Mouse (Mus musculus) lung, embryonic 16.5 days (tissue): ENCODE measurements around the gene Leng8. TPM values are rescaled to one million over a fixed set of nuclear protein-coding genes. Genes with fewer than 3 reads are reported as not detected.

ENCODE experiments used
- ATAC-seq: fragments of 200-750 bp; cut with Nextera tagmentation; 2 replicates; pipeline ENCODE4 v1.8.0; 2017; ENCODE audit warnings: low read depth, mild to moderate bottlenecking, moderate library complexity
- H3K27ac ChIP-seq: fragments of 300-500 bp; sonication (generic); 2 replicates; pipeline ENCODE4 v1.5.1; 2014; ENCODE audit warnings: mild to moderate bottlenecking, control low read depth, low read length
- H3K27me3 ChIP-seq: fragments of 300-500 bp; sonication (generic); 2 replicates; pipeline ENCODE4 v1.6.1; 2014; ENCODE audit warnings: low read depth, low read length, mixed read lengths; ENCODE audit not compliant: control insufficient read depth, insufficient read depth
- H3K36me3 ChIP-seq: fragments of 300-500 bp; sonication (generic); 2 replicates; pipeline ENCODE4 v1.6.1; 2014; ENCODE audit warnings: low read length; ENCODE audit not compliant: control insufficient read depth, insufficient read depth
- H3K4me1 ChIP-seq: fragments of 300-500 bp; sonication (generic); replicated peaks from 2 replicates; pipeline ENCODE4 v1.6.1; 2014; ENCODE audit warnings: low read length, mixed read lengths; ENCODE audit not compliant: control insufficient read depth, insufficient read depth
- H3K4me2 ChIP-seq: fragments of 300-500 bp; sonication (generic); 2 replicates; pipeline ENCODE4 v1.6.1; 2014; ENCODE audit warnings: low read depth, low read length, control low read depth
- H3K4me3 ChIP-seq: fragments of 300-500 bp; sonication (generic); 2 replicates; pipeline ENCODE4 v1.5.1; 2014; ENCODE audit warnings: mild to moderate bottlenecking, low read length, control low read depth
- H3K9ac ChIP-seq: fragments of 300-500 bp; sonication (generic); 2 replicates; pipeline ENCODE4 v1.6.1; 2014; ENCODE audit warnings: low read length, control low read depth
- H3K9me3 ChIP-seq: fragments of 300-500 bp; sonication (generic); 2 replicates; pipeline ENCODE4 v1.6.1; 2016; ENCODE audit warnings: low read length; ENCODE audit not compliant: control insufficient read depth
- WGBS: fragments of 180-500 bp; shearing (Covaris S2); extraction: QIAGEN DNeasy Blood & Tissue Kit; methylation state at CpG from one replicate; pipeline ENCODE4 v1.1.7; 2014; 5-methylcytosine and 5-hydroxymethylcytosine counted together
- polyA plus RNA-seq: library from polyadenylated mRNA; unstranded; fragments of >200 nt; fragmentation: Nextera tagmentation; extraction: Ambion mirVana; gene quantifications from 2 replicates; pipeline ENCODE4 v1.2.1, GENCODE M21; 2015

Leng8 gene
- 54.0 and 56.1 TPM in 2 replicates for polyA plus RNA-seq

DNA sequence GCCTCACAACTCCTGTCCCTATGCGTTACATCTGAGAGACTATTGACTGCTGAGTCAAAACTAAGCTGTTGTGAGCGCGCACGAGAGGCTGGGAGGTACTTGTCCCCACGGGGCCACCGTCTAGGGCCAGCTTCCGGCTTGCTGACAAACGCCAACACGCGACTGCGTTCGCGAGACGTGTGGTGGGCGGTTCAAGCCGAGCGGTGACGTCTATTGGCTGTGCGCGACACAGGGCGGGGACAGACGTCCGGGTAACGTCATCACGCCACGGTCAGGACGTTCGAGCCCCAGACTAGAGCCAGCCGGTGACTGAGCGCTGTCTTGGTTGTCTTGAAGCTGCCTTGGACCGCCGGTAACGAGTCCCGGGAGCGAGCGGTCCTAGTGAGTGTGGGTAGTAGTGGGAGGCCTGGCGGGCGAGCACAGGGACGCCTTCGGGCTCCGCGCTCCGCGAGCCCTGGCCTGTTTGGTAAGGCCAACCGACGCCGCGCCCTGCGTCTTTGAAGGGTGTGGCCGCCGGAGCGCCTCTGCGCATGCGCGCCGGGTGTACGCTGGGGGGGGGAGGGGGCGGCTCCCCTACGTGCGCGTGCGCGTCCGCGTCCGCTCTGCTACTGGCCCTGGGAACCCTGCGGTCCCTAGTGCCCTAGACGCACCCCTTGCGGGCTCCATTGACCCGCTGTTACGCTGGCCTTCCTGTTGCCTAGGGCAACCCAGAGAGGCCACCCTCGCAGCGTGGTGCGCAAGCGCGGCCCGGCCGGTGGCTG is at the start of gene Leng8:
Leng8 (plus strand) TSS at position 269 of the 761 bp plus-strand sequence.
- Histone ChIP-seq H3K9me3 (no peaks in the 10 kb centered on the region), H3K36me3 (peaks cover 30% of the 10 kb centered on the region), H3K27me3 (no peaks in the 10 kb centered on the region), H3K9ac (peak within 1 kb of the TSS; percentile 92), H3K27ac (peak within 1 kb of the TSS; percentile 90), H3K4me2 (peak within 1 kb of the TSS; percentile 92), H3K4me3 (peak within 1 kb of the TSS; percentile 93), H3K4me1 (peaks cover 8% of the 10 kb centered on the region)
- peak; percentile 99 for ATAC-seq
- under 1% methylated on average over 64 of the region's 78 CpGs for WGBS

DNA sequence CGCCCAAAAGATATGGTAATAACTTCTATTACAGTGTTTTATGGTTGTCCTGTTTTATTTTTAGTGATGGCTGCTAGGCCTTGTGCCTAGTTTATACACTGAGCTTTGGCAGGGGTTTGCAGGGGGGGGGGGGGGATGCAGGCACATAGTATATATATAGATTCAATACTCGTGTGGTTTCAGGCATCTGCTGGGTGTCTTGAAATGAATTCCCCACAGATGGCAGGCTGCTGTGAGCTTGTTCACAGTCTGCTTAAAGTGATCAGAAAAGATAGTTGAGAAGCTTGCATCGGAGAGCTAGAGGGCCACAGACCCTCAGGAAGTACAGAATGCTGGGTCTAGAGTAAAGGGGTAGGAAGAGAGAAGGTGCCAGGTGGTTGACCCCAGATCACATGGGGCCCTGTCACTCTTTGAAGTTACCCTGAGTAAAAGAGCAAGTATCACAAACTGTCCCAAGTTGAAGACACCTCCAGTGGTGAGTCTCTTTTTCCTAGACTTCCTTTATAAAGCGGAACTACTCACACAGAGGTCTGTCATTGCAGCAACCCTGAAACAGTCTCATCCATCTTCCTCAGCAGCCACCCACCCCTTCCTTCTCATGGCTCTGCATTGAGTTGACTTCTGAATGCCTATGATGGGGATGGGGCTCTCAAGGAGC is 49.5 kb upstream of the Leng8 start:
- no peaks in the 10 kb centered on the region for H3K4me1 ChIP-seq
- no peaks in the 10 kb centered on the region for H3K9me3 ChIP-seq
- H3K27ac ChIP-seq, result no peak overlapping the region
- no peaks in the 10 kb centered on the region for H3K36me3 ChIP-seq
- no peak overlapping the region for H3K4me2 ChIP-seq
- H3K9ac ChIP-seq, result no peak overlapping the region
- no peaks in the 10 kb centered on the region for H3K27me3 ChIP-seq
- ATAC-seq, result no peak
- 63% methylated on average over 4 of the region's 4 CpGs for WGBS
- H3K4me3 ChIP-seq, result no peak overlapping the region

DNA sequence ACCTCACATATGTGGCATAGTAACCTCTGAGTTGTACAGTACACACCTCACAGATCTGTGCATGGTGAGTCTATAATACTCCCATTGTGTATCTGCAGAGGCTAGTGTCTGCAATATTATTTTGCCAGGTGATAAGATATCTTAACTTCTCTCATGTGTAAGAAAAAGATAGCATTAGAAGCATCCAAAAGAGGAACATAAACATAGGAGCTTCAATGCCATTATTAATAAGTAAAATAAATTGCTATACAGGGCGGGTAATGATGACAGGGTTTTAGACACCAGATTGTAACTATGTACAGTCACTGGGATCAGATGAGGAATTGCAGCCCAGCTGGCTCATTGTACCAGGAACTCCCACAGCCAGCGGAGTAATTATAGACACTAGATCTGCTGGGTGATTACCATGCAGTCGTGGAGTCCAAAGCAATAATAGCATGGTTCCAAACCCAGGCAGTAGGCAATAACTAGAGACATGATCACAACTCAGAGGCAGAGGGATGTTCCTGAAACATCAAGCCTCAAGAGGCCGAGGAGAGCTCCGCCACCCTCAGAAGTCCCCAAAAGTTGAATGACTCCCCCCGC is 48.9 kb upstream of the Leng8 start:
- Histone ChIP-seq H3K9ac (no peak overlapping the region), H3K4me1 (no peaks in the 10 kb centered on the region), H3K4me3 (no peak overlapping the region), H3K27ac (no peak overlapping the region), H3K36me3 (no peaks in the 10 kb centered on the region), H3K27me3 (no peaks in the 10 kb centered on the region), H3K9me3 (no peaks in the 10 kb centered on the region), H3K4me2 (no peak overlapping the region)
- 70% methylated on average over 6 of the region's 6 CpGs for WGBS
- ATAC-seq, result no peak

DNA sequence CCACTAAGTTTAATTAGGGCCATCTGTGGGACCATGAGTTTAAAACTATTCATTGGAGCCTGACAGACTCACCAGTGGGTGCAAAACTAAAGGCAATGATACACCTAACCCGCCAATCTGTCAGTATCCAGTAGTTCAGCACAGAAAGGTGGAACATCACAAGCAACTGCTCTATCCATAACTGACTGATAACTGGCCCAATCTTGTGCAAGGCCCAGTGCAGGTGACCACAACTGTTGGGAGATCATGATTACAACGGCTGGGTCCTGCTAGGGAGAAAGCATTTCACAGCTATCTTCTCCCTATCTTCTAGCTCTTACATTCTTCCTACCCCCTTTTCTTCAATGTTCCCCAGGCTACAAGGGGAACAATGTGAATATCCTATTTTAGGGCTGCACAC is 48.2 kb upstream of the Leng8 start:
- H3K27ac ChIP-seq, result no peak overlapping the region
- no peaks in the 10 kb centered on the region for H3K4me1 ChIP-seq
- WGBS, result 61% methylated on average over 2 of the region's 2 CpGs
- H3K4me3 ChIP-seq, result no peak overlapping the region
- no peak overlapping the region for H3K4me2 ChIP-seq
- no peaks in the 10 kb centered on the region for H3K9me3 ChIP-seq
- no peaks in the 10 kb centered on the region for H3K27me3 ChIP-seq
- no peaks in the 10 kb centered on the region for H3K36me3 ChIP-seq
- no peak overlapping the region for H3K9ac ChIP-seq
- ATAC-seq, result no peak

DNA sequence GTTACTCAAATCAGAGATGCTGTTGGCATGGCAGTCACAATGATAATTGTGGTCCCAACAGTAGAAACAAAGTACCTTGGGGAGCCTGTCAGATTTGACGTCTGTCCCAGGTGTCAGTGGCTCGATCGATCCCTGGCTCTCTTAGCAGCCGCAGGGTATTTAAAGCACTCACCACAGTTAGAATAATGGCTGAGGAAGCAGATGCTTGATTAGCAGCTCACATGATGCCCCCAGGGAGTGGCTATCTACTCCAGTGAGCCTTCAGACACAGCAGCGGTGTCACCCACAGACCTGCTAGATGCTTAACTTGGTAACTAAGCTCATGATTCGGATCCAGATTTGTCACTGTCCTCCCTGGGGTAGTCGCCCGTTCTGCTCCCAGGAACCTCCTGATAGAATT is 45.7 kb upstream of the Leng8 start:
- Histone ChIP-seq H3K36me3 (no peaks in the 10 kb centered on the region), H3K4me2 (no peak overlapping the region), H3K4me1 (no peaks in the 10 kb centered on the region), H3K4me3 (no peak overlapping the region), H3K9ac (no peak overlapping the region), H3K9me3 (no peaks in the 10 kb centered on the region), H3K27me3 (no peaks in the 10 kb centered on the region), H3K27ac (no peak overlapping the region)
- ATAC-seq, result no peak
- WGBS, result 47% methylated on average over 8 of the region's 8 CpGs

DNA sequence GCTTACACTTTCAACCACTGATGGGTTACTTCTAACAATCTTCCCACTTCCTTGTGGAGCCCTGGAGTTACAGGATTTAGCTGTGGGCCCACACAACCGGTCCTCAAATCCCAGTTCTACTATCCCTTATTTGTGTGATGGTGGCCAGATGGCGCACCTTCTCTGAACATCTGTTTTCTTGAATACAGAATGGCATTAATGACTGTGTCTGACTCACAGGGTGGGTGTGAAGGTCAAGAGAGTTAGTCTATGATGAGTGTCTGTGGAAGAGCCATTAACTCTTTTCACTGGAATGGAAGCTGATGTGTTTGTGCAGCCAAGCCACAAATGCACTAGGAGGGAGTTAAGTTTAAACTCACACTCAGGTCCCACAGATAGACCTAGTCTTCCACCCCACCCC is 38.5 kb upstream of the Leng8 start:
- ATAC-seq, result no peak
- Histone ChIP-seq H3K27me3 (no peaks in the 10 kb centered on the region), H3K9me3 (no peaks in the 10 kb centered on the region), H3K4me2 (no peak overlapping the region), H3K27ac (no peak overlapping the region), H3K9ac (no peak overlapping the region), H3K36me3 (no peaks in the 10 kb centered on the region), H3K4me3 (no peak overlapping the region), H3K4me1 (no peaks in the 10 kb centered on the region)
- 72% methylated on average over 2 of the region's 2 CpGs for WGBS

DNA sequence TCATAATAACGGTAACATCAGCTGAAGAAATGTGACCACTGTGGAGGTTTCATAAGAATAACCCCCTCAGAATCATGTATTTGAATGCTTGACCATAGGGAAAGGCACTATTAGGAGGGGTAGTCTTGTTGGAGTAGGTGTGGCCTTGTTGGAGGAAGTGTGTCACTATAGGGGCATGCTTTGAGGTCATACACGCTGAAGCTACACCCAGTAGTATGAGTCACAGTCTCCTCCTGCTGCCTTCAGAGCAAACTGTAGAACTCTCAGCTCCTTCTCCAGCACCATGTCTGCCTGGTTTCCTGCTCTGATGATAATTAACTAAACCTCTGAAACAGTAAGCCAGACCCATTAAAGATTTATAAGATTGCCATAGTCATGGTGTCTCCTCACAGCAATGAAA is 38.0 kb upstream of the Leng8 start:
- Histone ChIP-seq H3K27me3 (no peaks in the 10 kb centered on the region), H3K4me2 (no peak overlapping the region), H3K27ac (no peak overlapping the region), H3K36me3 (no peaks in the 10 kb centered on the region), H3K4me3 (no peak overlapping the region), H3K4me1 (no peaks in the 10 kb centered on the region), H3K9me3 (no peaks in the 10 kb centered on the region), H3K9ac (no peak overlapping the region)
- 64% methylated on average over 2 of the region's 2 CpGs for WGBS
- ATAC-seq, result no peak

DNA sequence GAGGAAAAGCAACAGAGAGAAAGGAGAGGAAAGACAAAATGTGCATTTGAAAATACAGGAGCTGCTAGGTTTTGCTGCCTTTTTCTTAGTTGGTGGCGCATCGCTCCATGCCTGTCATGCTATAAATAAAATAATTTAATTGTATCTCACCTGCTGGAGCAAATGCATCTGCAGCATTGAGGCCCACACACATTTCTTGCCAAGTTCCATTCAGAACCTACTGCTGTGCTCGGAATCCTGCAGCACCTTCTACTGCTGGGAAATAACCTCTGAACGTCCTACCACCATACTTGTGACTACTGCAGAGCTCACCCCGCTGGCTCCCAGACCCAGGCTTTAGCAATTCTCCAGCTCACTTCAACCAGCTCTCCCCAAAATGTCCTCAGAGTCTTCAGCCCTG is 35.7 kb upstream of the Leng8 start:
- no peak overlapping the region for H3K4me3 ChIP-seq
- ATAC-seq, result no peak
- H3K4me2 ChIP-seq, result no peak overlapping the region
- no peak overlapping the region for H3K9ac ChIP-seq
- H3K9me3 ChIP-seq, result no peaks in the 10 kb centered on the region
- no peaks in the 10 kb centered on the region for H3K36me3 ChIP-seq
- no peaks in the 10 kb centered on the region for H3K4me1 ChIP-seq
- WGBS, result 79% methylated on average over 5 of the region's 5 CpGs
- H3K27me3 ChIP-seq, result no peaks in the 10 kb centered on the region
- no peak overlapping the region for H3K27ac ChIP-seq

DNA sequence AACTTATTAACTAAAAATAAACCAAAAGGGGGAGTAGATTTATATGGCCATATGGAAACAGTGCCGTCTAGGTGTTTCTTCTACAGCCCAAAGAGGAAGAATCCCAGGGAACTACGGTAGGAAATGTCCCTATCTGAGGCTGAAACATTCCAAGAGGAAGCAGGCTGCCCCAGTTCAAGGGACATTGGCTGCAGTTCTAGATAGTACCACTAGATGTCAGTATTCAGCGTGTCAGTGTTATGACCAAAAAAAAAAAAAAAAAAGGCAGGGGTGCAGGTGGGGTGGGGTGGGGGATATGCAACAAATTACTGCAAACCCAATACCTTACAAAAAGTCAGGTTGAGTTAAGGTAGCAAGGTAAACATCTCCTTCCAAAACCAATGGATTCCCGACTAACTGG is 33.4 kb upstream of the Leng8 start:
- no peaks in the 10 kb centered on the region for H3K27me3 ChIP-seq
- no peak overlapping the region for H3K4me2 ChIP-seq
- H3K9ac ChIP-seq, result no peak overlapping the region
- WGBS, result 17% methylated on average over 4 of the region's 4 CpGs
- H3K4me3 ChIP-seq, result no peak overlapping the region
- no peak for ATAC-seq
- no peak overlapping the region for H3K27ac ChIP-seq
- no peaks in the 10 kb centered on the region for H3K9me3 ChIP-seq
- no peaks in the 10 kb centered on the region for H3K36me3 ChIP-seq
- H3K4me1 ChIP-seq, result no peaks in the 10 kb centered on the region
